Mouse (Mus musculus) monocyte, adult 5-6 weeks (primary cell): ENCODE results near the gene Rnls. TPM values are rescaled to one million over a fixed set of nuclear protein-coding genes. Genes with fewer than 3 reads are reported as not detected.
"Not testable (repeated sequence)": the region's sequence is repeated elsewhere in the genome, so short reads cannot be mapped to it uniquely, and the experiment has no call there.

Source experiments
- ATAC-seq: fragments of 153-309, 156-312 bp; replicated peaks from 2 replicates; pipeline ENCODE4 v1.8.0; 2017; ENCODE audit warnings: mild to moderate bottlenecking; ENCODE audit not compliant: low TSS enrichment, insufficient number of reproducible peaks, severe bottlenecking, poor library complexity, low FRiP score
- total RNA-seq: library from RNA; stranded (forward); fragments of 200-1000, 200-491, 200-594 nt; gene quantifications from 3 replicates; pipeline ENCODE4 v1.2.3, GENCODE M21; 2017

Gene Rnls
- 1.4 TPM in 1 of 3 replicates, not detected in the others for total RNA-seq

DNA sequence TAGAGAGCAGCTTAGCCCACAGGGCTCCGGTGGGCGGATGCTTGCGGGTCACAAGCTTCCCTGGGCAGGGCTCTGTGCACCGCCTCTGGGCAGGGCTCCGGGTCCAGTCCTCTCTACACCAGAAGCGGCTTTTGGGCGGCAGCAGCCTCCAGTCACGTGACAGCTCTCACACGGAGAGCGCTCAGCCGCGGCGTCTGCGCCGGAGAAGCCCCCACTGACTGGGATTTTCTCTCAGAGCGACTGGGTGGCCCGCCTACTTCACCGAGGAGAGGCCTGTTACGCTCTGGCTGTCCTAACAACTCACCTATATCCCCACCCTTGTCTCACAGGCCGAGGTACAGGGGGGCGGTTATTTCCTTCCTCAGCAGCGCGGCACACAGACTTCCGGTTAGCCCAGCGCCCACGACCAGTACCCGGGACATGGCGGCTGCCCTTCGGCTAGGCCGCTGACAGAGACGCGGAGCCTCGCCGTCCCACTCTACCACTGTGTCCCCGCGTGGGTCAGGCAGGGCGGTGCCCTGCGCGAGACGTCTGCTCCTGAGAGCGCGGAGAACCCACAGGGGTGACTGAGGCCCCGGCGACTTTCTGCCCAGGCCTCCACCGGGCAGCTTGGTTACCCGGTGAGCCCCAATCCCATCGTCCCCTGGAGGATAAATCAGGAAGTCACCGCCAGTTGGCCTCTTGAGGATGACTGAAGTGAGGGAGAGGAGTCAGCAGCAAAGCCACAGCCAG lies at the start of gene Rnls:
Gene Rnls, minus strand, starts transcription at position 645 of the 732 bp plus-strand sequence.
- ATAC-seq: peak; percentile 96

DNA sequence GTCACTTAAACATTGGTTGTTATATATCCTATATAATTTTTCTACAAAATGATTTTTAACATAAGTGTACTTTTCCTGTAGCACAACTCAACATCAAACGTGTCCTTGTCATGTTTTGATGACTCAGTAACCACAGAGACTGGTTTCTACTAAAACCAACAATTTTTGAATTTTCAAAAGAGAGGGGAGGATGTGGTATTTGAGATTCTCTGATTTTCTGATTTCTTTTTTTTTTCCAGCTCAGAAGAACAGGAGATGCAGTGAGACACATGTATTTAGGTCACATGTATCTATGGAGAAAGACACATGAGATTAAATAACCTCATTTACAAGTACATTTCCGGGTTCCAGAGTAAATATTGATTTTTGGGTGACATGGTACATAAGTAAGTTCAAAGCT lies 37.4 kb upstream of the Rnls start:
- no peak for ATAC-seq

DNA sequence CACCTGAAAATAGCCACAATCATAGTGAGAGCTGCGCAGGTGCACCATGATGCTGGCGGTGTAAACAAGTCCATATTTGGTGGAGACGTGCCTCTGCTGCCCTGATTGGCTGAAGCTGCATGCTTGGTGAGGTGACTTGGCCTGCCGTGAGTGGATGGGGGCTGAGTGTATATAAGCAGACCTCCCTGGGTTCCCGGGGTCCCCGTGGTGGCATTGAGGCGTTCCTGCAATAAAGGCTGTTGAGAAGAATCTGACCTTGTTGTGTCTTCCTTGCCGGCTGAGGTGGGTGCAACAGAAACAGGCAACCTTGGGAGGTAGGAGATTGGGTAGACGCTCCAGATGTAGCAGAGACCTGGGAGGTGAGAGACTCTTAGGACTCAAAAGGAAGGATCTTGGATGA lies 27.3 kb upstream of the Rnls start:
- not testable (repeated sequence) for ATAC-seq

DNA sequence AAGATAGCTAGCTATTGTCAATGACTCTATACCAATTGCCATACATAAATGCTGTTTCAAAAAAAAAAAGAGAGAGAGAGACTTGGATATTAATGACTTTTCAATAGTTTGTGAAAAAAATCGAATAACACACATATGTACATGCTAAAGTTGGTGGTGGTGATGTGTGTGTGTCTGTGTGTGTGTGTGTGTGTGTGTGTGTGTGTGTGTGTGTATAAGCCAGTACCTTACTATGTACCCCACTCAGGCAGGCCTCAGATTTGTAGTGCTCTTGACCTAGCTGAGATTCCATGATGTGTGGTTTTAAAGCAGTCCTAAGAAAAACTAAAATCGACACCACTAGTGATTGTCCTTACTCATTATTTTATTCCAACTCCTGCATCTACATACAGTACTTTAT lies 11.3 kb downstream of the Rnls start:
- ATAC-seq: no peak

DNA sequence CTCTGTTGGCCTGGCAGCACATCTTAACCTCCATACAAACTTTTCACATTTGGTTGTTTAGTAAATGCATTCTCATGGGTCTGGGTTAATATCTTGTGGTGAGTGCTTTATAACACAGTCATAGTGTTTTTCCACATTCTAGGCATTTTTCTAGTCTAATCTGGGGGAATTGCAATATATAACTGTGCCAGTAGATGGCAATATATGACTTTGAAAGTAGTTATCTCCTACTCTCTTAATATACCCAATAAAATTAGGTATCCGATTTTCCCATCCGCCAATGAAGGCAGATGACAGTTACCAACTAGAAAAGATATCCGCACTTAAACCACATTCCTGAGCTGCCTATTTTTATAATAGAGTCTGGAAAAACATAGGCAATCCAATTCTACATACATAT lies 11.7 kb downstream of the Rnls start:
- ATAC-seq: no peak; the same call in 1 of the 2 replicates

DNA sequence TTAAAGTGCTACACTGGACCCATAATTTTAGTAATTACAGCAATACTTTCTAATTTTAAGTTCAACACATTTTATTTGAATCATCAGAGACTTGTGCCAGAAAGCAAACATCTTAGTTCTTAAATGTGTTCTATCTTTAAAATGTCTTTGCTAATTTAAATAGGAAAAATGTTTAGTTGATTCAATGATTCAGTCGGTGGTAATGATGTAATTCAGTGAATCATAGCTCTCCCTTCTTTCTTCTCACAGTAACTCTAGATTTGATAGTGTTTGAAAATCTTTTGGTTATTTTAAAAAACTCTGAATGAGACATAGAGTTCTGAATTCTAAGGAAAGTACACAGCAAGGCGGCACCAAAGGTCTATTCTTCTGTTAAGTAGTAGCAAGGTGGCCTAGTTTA lies 23.3 kb downstream of the Rnls start:
- no peak for ATAC-seq

DNA sequence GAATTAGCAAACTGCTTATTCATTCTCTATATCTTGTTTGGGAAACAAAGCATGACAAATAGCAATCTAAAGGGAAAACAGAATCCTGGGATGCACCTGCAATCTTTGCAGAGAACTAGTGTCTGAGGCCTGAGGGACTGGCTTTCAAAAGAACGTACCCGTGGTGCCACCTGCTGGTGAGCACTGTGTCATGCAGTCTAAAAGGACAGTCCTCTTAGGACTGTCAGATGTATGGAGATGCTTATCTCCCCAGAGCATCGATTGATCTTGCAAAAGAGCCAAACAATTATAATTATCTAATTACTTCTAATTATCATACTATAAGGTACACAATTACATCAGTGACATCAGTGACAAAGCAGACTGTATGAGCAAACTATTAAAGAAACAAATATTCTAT lies 25.4 kb downstream of the Rnls start:
- peak; percentile 86 for ATAC-seq

DNA sequence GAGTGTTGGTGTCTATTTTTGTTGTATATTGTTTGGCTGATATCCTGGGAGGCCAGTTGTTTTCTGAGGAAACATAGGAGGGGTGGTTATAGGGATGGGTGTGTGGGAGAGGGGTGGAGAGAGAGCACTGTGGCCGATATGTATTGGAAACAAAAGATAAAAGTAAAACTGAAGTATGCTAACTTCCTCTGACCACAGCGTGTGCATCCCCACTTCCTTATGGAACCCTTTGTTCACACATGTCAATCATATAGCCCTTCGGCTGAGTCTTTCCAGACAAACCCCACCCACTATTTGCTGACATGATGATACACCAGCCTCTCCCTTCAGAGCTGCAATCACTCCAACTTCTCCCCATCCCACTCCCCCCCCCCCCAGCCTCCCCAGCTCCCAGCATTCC lies 35.1 kb downstream of the Rnls start:
- ATAC-seq: no peak

DNA sequence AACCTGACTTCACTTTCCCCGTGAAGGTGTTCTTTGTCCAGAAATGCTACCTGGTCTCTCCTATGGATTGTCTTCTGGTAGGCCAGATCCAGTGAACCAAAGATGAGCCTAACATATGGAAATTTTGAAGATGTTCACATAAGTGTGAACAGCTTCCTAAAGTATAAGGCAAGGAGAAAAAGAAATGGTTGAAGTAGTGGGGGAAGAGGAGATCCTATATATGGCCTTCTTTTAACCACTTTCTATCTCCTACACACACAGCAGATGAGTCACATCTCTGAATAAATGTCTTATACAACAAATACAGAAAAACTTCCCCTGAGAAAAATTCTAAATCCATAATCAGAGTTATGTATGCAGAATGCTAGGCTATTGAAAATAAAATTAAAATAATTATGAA lies 52.0 kb downstream of the Rnls start:
- ATAC-seq: no peak

DNA sequence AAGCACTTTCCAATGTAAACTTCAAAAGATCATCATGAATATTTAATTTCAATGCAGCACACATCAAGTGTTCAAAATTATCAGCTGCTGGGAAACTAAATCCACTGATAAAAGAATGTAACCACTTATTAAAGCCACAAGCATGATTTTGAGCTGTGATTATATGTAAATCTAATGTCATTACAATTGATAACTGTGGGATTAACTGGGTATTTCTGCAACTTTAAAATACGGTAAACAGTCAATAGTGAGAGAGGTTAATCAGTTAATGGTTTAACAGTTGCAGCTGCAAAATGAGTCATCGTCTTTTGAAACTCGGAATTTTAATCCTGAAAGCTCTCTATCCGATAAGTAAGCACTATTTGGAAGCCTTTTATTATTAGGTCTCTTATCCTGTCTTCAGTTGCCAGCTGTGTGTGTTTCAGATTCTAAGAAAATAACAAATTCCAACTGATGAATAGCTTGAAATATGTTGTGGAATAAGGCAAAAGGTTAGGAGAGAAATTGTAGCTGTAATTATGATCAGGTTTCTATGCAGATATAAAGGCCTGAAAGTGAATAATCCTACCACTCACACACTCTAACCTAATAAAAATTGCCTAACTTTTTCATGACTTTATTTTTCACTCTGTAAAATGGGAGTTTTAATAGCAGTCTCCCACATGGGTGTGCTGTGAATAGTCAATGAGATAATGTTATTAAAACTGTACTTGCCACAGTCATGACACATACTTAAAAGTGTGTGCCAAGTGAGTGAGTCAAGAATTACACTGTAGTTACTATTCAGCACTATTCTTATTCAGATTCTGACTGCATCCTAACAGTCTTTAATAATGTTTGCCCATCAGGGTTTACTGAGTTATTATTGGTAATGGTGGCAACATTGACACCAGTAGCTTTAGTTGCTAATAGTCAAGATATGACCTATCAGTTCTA lies 65.1 kb downstream of the Rnls start:
- ATAC-seq: no peak

DNA sequence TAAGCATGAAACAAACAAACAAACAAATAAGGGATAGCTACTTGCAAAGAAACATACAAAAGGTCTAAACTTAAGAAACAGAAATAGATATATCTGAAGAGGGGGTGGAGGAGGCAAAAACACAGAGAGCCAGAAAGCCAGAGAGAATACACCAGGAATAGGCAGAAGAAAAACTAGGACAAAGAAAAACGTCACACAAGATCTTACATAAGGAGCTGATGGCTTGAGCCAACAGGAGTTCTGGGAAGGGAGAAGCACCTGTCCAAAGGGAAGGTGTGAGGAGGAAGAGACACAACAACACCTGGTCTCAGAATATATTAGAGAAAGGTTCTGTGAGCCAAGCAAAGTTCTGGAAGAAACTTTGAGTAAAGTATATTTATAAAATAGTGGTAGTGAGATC lies 73.3 kb downstream of the Rnls start:
- no peak for ATAC-seq

DNA sequence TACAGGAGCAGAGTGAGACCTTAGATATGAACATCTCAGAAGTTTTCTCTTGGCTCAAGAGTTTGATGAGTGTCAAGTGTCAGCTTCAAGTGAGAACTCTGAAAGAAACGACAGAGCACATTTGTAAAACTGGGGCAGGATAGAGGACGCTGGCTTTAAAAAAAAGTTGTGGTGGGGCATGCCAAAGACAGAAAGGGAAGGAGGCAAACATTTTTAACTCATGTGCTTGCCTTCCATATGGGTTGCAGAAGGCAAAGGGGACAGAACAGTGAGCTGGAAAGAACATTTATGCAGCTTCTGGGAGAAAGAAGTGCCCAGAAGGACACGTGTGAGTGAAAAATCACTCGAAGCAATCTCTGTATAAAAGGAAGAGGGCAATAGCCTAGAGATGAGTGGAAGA lies 75.0 kb downstream of the Rnls start:
- ATAC-seq: no peak

DNA sequence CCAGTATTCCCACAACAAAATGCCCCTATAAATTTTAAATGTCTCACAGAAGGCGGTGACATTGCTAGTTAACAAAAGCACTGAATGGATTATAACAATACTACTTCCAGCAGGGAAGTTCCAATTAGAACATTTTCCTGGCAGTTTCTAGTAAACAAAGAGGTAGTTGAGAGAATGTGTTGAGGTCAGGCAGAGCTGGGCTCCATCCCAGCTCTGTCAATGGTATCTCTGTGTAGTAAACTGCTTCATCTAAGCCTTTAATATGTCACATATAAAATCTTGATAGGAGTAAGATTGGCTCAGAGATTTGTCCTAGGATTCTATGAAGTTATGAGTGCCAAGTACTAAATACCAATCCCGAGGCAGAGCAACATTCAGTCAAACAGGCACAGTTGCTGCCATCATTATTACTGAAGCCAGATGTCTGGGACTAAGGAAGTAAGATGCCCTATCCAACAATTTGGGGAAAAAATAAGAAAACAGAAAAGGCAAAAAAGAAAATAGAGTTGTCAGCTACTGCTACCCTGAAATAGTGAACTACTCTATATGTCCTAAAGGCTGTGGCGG lies 92.3 kb downstream of the Rnls start:
- ATAC-seq: no peak

DNA sequence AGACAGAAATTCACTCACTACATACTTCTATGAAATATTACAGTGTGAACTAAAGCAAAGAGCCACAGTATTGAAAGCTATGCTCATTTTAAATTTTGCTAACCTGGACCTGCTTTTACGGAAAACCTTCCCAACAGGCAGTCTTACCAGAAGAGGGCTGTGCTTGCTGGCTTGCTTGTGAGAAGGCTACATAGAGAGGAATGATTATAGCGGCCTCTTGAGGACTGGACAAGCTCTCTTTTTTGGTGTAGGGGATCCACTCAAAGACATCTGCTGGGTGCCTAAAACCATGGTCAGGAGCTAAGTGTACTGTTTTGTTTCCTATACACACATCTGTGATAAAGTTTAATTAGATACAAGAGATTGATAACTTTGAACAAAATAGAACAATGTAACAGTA lies 95.8 kb downstream of the Rnls start:
- no peak for ATAC-seq

DNA sequence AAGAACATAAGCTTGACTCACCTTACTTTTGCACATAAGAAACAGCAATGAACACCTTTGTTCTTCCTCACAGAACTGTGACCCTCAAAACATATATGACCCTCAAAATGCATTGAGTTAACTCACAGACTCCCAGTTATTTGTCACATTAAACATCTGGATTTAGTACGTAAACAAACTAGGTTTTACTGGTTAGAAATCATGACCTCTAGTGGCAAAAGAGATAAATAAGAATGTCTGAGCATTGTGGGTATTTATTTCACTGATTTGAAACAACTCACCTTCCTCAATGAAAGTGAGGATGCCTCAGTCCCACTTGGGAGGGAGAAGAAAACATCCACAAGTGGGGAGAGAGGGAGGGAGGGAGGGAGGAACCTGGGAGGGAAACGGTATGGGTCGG lies 109.1 kb downstream of the Rnls start:
- no peak for ATAC-seq

DNA sequence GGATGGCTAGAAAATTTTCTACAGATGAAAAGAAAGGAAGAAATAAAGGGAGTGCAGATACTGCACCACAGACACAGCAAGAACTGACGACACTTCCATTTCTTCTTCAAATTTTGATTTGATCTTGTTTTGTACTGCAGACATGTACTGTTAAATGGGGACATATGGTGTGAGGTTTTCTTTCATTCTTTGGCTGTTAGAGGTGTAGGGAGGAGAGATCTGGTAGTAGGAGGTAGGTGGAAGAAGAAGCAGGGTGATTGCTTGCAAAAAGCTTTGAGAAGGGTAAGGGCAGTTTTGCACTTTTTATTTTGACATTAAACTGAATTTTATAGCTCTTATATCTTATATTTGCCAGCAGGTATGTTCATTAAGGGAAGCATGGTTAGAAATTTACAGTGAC lies 115.7 kb downstream of the Rnls start:
- no peak for ATAC-seq

DNA sequence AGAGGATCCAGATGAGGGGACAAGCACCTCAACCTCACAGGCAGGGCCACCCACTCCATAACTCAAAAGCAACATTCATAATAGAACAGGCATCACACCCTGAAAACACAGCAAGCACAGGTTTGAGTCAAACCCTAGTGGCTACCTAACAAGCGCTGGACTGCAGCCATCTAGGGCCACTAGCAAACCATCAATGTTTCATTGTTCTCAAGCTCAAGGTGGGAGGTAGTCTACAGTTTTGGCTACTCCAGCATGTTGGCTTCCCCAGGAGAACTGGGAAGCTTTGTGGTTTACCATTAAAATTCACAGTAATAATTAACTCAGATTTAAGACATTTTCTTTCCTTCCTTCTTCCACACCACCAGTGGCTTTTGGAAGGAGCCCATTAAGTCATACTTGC lies 118.4 kb downstream of the Rnls start:
- no peak for ATAC-seq

DNA sequence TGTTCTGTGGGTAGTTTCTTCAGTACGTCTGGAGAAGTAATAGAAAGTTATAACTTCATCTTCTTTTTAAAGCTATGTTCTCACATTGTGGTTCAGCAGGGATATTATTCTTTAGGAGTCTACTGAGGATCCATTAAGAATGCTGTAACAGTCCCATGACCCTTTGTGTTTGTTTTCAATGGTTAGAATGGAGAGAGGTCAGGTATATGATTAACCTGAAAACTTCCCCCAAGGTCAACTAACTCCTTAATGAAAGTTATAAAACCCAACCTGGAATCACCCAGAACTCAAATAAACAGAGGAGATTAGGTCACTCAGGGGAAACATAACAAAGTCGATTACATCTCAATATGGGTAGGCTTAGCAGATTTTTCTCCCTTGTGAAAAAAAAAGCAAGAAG lies 120.5 kb downstream of the Rnls start:
- ATAC-seq: no peak

DNA sequence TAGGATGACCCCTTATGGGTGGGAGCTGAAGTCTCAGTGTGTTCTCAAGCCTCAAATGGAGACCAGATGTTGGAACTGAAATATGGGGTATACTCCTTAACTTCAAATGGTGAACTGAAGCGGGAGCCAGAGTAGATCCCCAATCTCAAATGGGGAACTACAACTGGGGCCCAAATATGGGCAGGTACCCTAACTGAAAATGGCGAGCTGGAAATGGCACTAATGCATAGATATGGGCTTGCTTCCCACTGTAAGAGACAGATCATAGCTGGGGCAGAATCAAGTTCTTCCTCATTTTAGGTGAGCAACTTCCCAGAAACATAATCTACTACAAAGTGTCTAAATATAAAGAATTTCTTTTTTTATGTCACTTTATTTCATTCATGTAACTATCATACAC lies 121.9 kb downstream of the Rnls start:
- ATAC-seq: no peak

DNA sequence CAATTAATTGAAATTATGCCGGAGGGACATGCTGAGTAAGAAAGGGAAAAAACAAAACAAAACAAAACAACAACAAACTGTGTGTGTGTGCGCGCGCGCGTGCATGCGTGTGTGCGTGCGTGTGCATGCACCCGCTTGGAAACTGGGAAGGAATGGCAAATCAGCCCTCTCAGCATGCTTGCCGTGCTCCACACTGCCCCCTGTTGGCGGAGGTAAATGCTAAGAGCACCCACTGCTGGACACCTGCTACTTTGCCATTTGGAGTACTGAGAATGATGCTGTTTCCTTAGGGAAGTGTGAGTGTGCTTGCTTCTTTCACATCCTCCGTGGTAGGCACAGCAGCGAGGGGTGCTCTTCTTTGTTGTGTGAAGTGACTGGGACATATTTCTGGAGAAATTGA lies 124.1 kb downstream of the Rnls start:
- ATAC-seq: no peak
